Mouse (Mus musculus) left cerebral cortex, adult 2 months (tissue): ENCODE measurements around the gene Chchd1. TPM values are rescaled to one million over a fixed set of nuclear protein-coding genes. Genes with fewer than 3 reads are reported as not detected.

ENCODE experiments used
- DNase-seq, 2 experiments: peaks; one replicate each; pipeline ENCODE4 v3.0.0; 2021 to 2022; ENCODE audit warnings: low spot score in 2 of 2, mixed read lengths in 1 of 2; ENCODE audit errors: extremely low spot score in 1 of 2
- H3K27ac ChIP-seq: fragments of 200-600 bp; 2 replicates; pipeline ENCODE4 v1.8.1; 2022
- H3K4me3 ChIP-seq: fragments of 200-600 bp; 2 replicates; pipeline ENCODE4 v1.8.1; 2022
- CTCF ChIP-seq: fragments of 200-600 bp; IDR thresholded peaks from 2 replicates; pipeline ENCODE4 v1.8.1; 2022; ENCODE audit warnings: antibody characterized with exemption, mild to moderate bottlenecking, moderate library complexity
- intact Hi-C: fragments of 180-260 bp; cut with DNase I; formaldehyde crosslinking; loops from one replicate; pipeline ENCODE4 v1.15.1; 2025
- long read RNA-seq, 2 experiments: library from polyadenylated mRNA; stranded (forward); transcript quantifications; one replicate each; pipeline ENCODE4 v2.0.0; 2021; ENCODE audit warnings: borderline mapping rate in 2 of 2
- total RNA-seq, 2 experiments: library from RNA; stranded (reverse); gene quantifications; 2 replicates each; pipeline ENCODE4 v1.2.3; 2021

Gene Chchd1
- 10 to 100 TPM; 47.3 to 48.1 TPM for total RNA-seq
- long read RNA-seq, experiment 1, transcript Chchd1-201 (3 exons, 616 nt) = major isoform, 26 of 30 reads
- long read RNA-seq, experiment 1, partial matches to known transcripts = 1 of 30 reads
- long read RNA-seq, experiment 1, other reads (novel, unspliced or antisense) = 1 of 30 reads
- long read RNA-seq, experiment 2, transcript Chchd1-201 (3 exons, 616 nt) = major isoform, 13 of 15 reads
- long read RNA-seq, experiment 2, partial matches to known transcripts = 1 of 15 reads
- long read RNA-seq, experiment 2, other reads (novel, unspliced or antisense) = 0 of 15 reads

DNA sequence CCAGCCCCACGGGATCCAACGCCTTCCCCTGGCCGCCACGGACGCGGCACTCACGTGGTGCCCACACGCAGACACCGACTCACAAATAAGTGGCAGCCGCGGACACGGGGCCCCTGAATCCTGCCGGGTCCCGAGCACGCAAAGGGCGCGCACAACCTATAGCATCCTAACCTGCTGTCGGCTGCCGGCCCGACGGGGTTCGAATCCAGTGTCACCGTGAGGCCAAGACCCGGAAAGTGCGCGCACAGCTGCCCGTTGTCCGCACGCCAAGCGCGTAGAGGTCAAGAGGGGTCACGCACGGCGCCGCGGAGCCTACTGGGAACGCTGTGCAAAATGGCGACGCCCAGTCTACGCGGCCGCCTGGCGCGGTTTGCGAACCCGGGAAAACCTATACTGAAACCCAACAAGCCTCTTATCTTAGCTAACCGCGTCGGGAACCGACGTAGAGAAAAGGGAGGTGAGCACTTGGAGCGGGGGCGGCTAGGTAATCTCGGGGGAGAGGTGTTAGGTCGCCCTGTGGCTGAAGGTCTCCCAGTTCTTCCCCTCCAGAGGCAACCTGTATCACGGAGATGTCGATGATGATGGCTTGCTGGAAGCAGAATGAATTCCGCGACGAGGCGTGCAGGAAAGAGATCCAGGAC lies at the start of gene Chchd1:
Gene Chchd1, plus strand, starts transcription at position 266 of the 641 bp plus-strand sequence.
- Histone ChIP-seq H3K4me3 (peak within 1 kb of the TSS; percentile 90), H3K27ac (peak within 1 kb of the TSS; percentile 91)
- TF ChIP-seq CTCF = no peak
- intact Hi-C loops = no loop called here
- peak; percentile 91 to 93 for DNase-seq

DNA sequence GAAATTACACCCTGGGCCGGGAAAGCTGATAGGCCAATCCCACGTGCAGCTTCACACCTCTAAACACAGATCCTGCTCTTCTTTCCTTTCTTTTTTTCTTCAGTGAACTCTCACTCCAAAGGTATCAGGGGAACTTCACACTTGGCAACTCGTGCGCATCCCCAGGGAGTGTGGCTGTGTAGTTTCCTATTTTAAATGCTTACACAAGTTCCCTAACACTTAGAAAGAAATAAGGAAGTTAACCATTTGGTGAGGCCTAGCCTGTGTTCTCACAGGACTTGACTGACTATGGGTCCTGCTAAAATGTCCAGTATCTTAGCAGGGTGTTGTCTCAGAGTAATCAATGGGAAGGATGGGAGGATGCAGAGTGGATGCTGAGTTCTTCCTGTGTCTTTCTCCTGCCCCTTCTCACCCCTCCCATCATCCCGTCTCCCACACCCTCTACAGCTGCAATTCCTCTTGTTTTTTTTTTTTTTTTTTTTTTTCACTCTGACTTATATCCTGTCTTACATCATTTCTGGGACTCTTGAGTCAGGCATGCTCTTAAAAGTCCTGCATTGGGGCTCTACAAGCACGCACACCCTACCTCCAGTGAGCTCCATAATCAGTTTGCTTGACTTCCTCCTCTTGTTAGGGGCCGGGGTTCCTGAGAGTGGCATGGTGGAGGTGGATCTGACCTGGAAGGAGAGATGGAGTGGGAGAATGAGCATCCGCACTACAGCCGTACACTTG lies 48.0 kb upstream of the Chchd1 start:
- TF ChIP-seq CTCF = no peak
- Histone ChIP-seq H3K27ac (no peak overlapping the region), H3K4me3 (no peak overlapping the region)
- intact Hi-C loops = no loop called here
- DNase-seq = no peak

DNA sequence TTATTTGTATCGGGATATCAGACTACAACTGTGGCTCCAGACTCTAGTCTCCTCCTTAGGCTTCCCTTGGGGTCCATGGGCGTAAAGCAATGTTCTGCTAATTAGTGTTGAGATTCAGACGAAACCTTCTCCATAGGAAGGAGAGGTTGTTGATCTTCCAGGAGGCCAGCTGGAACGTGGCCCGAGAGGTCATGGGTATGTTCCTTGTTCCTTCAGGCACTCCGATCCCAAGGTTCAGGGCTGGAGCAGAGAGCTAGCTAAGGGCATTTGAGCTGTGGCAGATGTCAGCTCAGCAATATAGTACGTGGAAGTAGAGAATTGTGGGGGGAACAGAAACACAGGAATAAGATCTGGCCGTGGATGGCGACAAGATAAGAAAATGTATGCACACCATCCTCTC lies 47.1 kb upstream of the Chchd1 start:
- DNase-seq = no peak
- Histone ChIP-seq H3K4me3 (no peak overlapping the region), H3K27ac (no peak overlapping the region)
- intact Hi-C loops = no loop called here
- TF ChIP-seq CTCF = no peak

DNA sequence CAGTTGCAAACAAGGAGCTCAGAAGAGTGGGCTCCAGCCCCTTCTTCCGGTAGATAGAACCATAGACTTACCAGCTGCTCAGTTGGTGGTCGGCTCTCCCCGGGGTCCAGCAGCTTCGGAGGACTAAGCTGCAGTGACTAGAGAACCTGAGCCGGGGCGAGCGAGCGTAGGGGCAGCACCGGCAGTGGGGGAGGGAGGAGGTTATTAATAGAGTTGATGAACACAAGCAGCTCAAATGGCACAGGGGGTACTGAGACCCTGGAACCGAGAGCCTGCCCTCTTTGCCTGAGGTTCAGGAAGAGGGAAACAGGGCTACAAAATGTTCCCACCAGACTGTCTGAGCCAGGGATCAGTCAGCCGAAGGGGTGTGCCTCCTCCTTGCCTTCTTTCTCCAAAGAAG lies 46.4 kb upstream of the Chchd1 start, which contains the start of gene Myoz1:
Gene Myoz1, minus strand, starts transcription at position 180 of the 400 bp plus-strand sequence.
- no peak within 1 kb of the TSS for H3K4me3 ChIP-seq
- no peak within 1 kb of the TSS for H3K27ac ChIP-seq
- no peak for TF ChIP-seq CTCF
- intact Hi-C loops = no loop called here
- DNase-seq = no peak

DNA sequence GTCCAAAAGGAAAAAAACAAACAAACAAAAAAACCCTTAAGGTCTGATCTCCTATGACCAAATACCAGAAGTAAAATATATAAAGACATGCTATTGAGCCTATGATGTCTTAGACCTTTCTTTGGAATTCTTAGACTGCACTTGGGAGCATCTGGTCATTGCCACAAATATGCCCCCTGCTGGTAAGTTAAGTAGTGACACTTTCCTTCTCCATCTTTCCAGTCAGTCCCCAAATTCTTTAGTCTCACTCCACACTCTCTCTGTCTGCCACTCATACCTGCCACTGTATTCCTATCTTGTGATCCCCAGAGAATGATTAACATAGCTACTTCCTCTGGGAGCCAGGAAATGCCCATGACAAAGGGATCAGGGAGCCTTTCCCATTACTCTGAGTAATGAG lies 44.5 kb upstream of the Chchd1 start:
- TF ChIP-seq CTCF = peak; percentile 84
- intact Hi-C loops = loop anchor here (1.0 kb wide), 1 partner anchor 82 kb away; no protein-coding TSS in a partner anchor

DNA sequence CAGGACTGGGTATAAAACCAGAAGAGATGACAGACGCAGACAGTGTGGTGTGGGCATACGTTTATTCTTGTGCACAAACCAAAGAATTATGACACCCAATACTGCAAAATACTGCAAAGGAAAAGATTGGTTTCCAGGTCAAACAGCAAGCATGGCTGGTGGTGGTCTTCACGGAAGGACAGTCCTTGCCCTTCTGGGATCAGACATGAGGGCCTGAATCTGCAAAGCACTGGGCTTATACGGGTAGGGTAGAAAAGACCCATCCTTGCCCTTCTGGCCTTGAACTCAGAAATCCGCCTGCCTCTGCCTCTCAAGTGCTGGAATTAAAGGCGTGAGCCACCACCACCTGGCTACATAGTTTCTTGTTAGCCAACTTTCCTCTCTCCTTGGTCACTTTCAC lies 43.9 kb upstream of the Chchd1 start:
- no peak for DNase-seq
- intact Hi-C loops = loop anchor here (1.0 kb wide), 1 partner anchor 83 kb away; no protein-coding TSS in a partner anchor
- TF ChIP-seq CTCF = no peak
- no peak overlapping the region for H3K27ac ChIP-seq
- H3K4me3 ChIP-seq = no peak overlapping the region

More for the DNA sequence above, 44.5 kb upstream of the Chchd1 start:
- H3K4me3 ChIP-seq = no peak overlapping the region
- H3K27ac ChIP-seq = no peak overlapping the region
- peak; percentile 42 to 54 for DNase-seq

DNA sequence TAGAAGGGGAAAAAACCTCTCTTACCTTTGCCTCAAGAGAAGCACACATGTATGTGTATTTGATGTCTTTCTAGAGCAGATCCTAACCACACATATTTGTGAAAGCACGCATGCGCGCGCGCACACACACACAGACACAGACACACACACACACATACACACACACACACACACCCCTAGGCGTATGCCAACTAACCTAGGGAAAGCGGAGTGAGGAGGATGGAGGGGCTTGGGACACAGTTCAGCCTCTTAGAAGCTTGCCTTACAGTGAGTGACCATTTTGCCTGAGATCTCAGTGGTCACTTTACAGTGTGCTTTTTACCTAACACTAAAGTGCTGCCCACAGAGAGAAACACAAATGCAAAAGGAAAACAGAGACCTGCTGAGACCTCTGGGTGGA lies 43.1 kb upstream of the Chchd1 start:
- intact Hi-C loops = loop anchor here (2.0 kb wide), 1 partner anchor 259 kb away; no protein-coding TSS in a partner anchor
- Histone ChIP-seq H3K27ac (no peak overlapping the region), H3K4me3 (no peak overlapping the region)
- no peak for DNase-seq
- TF ChIP-seq CTCF = no peak

DNA sequence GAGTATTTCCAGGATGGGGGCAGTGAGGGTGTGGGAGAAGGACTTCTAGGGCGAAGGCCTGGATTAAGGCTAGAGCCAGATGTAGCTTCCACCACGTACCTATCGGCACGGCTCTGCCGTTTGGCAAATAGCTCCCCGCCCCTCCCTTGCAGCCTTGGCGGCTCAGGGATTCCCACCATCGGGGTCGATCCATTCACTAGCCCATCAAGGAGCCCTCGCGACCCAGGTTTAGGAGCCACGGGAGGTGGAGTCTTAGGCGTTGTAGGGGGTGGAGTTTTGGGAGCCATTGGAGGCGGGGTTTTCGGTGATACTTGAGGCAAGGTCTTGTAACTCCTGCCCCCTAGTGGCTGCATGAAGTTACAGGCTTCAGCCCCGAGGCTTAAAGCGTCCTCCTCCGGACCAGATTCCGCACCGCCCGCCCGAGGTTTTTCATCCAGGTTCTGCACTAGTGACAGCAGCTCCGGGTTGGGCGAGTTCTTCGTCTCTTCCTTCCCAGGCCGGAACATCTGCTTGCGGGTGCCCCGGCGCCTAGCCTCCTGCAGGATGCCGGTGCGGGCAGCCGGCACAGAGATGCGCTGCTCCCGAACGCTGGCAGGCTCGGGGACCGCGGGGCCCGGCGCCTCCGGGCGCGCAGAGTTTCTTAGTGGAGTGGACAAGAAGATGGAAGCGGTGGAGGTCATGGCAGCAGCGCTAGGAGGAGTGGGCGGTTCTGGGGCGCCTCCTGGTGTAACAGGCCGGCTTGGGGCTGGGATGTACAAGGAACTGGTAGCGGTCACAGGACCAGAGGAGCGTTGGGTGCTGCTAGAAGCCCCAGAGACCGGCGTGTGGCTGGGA lies 41.8 kb upstream of the Chchd1 start:
- H3K4me3 ChIP-seq = peak overlapping the region; percentile 92
- DNase-seq = peak; percentile 90 to 91
- TF ChIP-seq CTCF = peak; percentile 85
- intact Hi-C loops = loop anchor here (2.0 kb wide), 1 partner anchor 260 kb away; no protein-coding TSS in a partner anchor
- H3K27ac ChIP-seq = peak overlapping the region; percentile 94

DNA sequence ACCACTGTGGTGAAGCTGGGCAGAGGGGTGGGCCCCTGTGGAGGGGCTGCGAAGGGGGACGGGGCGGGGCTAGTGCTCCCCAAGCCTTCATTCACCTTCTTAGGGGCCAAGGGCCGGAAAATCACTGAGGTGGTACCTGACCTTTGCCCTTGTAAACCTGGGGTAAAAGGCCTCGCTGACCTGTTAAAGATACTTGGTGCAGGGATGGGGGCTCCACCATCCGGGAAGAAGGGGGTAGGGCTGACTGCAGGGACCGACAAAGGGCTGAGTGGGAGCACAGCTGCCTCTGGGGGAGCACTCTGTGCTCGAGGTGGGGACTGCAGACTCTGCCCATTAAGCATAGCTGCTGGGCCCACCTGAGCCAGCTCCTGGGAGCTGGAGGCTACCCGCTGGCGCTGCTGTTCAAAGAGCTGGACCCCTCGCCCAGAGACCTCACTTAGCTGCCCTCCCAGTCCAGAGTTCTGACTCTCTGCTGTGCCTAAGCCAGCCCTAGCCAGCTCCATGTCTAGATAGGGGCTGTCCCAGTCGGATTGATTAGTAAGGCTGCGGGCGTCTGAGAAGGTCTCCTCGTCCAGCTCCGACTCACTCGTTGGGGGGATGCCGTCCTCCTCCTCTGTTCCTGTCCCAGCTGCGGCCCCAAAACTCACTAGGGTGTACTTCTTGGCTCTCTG lies 41.0 kb upstream of the Chchd1 start:
- TF ChIP-seq CTCF = no peak
- no peak for DNase-seq
- intact Hi-C loops = loop anchor here (2.0 kb wide), 1 partner anchor 261 kb away; no protein-coding TSS in a partner anchor
- Histone ChIP-seq H3K27ac (peak overlapping the region; percentile 94), H3K4me3 (peak overlapping the region; percentile 92)

DNA sequence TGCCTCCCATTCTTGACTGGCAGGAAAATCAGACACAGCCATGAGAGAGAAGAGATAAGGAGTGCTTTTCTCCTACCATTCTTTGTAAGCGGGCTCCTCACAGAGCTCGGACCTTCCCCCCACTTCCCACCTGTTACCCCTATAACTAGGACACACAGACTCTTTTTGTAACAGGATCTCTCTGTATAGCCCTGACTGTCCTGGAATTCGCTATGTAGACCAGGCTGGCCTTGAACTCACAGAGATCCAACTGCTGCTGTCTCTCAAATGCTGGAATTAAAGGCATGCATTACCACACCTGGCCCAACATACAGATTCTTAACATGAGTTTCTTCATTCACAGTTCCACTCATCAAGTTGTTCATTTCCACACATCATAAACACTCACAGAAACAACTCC lies 40.1 kb upstream of the Chchd1 start:
- no peak overlapping the region for H3K4me3 ChIP-seq
- intact Hi-C loops = no loop called here
- H3K27ac ChIP-seq = no peak overlapping the region
- TF ChIP-seq CTCF = no peak
- no peak for DNase-seq

DNA sequence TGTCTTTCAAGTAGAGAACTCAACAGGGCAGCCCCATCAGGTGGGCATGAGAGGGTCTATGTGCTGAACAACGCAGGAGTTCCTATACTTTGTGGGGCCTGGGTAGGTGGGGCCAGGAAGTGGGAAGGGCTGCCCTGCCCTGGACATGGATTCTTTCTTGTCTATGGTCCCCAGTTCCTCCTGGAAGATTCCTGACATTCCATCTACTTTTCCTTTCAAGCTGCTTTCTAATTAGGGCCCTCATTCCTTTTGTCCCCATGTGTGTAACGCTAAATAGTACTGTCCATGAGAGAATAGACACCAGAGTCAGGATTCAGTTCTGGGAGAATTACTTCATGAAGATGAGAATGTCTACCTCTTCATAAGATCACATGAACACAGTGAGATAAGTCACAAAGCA lies 39.2 kb upstream of the Chchd1 start:
- DNase-seq = no peak
- no peak overlapping the region for H3K27ac ChIP-seq
- H3K4me3 ChIP-seq = no peak overlapping the region
- intact Hi-C loops = no loop called here
- no peak for TF ChIP-seq CTCF
